Mouse (Mus musculus): Measurements from ENCODE around the gene Ppp1ca.

Ppp1ca gene

DNA sequence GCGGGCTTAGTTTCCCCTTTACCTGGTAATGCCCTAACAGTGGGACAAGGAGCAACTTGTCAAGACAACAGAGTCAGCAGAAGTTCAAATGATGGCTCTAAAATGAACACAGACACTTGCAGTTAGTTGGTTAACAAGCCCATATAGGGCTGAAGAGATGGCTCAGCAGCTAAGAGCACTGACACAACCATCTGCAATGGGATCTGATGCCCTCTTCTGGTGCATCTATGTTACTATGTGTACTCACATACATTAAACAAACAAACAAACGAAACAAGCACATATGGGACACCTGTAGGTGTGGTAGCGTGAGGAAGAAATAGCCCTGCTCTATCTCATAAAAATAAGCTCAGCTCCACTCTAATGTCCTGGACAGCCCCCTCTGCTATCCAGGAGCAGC is 50.6 kb downstream of the Ppp1ca start:
- no peak for DNase-seq

DNA sequence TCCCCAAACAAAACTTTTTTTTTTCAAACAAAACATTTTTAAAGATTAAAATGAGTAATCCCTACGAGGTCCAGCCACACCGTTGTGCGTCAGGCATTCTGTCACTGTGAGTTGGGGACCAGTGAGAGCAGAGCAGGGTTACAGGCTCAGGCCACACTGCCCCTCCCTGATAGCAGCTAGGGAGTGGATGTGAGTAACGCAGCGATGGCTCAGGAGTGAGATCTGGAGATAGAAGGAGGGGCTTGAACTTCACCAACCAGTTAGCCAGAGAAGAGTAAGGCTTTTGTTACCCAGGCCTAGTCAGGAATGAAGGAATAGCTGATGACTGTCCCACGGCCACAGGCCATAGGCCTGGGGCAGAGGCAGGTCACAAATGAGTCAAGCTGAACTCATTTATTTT is 52.9 kb downstream of the Ppp1ca start:
- DNase-seq, result no peak

All from right cerebral cortex, postnatal 14 days (tissue).